18 mouse cellular contexts compared by ENCODE assay signal in genomic region chrX:97360919-97361318, GRCm38 (mm10). TPM values are rescaled to one million over a fixed set of nuclear protein-coding genes. Genes with fewer than 3 reads are reported as not detected.
DNase-seq lines count a peak whose midpoint lies in the region; ATAC-seq lines count a peak whose summit lies in the region.
"Had no signal": no experiment of that assay in that cellular context is flagged by ENCODE, and none has a peak within 500 bp of the region (broad histone marks: within the 10 kb centered on the region; RNA-seq: fewer than 3 reads in every experiment).

No protein-coding gene starts in this region.

- H3K4me3 ChIP-seq in embryonic facial prominence, embryonic 11.5 days (ENCODE audit: low read depth, low read length), result no peak overlapping the region
- H3K4me3 ChIP-seq in embryonic facial prominence, embryonic 10.5 days, result no peak overlapping the region
- no peak overlapping the region for H3K4me3 ChIP-seq in forebrain, embryonic 16.5 days (replicated peaks; ENCODE audit: low read length)
- no peak overlapping the region for H3K4me3 ChIP-seq in neural tube, embryonic 14.5 days (ENCODE audit: low read depth, low read length)
- no peak overlapping the region for H3K4me3 ChIP-seq in intestine, embryonic 16.5 days (ENCODE audit: low read length)
- H3K4me3 ChIP-seq: embryonic facial prominence, embryonic 15.5 days; heart, embryonic 15.5 days; stomach, embryonic 15.5 days had no signal

- H3K4me2 ChIP-seq in embryonic facial prominence, embryonic 11.5 days (ENCODE audit: low read depth, low read length), result no peak overlapping the region
- H3K4me2 ChIP-seq in forebrain, embryonic 16.5 days (ENCODE audit: low read length), result no peak overlapping the region
- no peak overlapping the region for H3K4me2 ChIP-seq in neural tube, embryonic 14.5 days (ENCODE audit: low read depth, low read length)
- no peak overlapping the region for H3K4me2 ChIP-seq in intestine, embryonic 16.5 days (ENCODE audit: low read depth, low read length)
- H3K4me2 ChIP-seq: embryonic facial prominence, embryonic 15.5 days; heart, embryonic 15.5 days; stomach, embryonic 15.5 days had no signal

- no peaks in the 10 kb centered on the region for H3K36me3 ChIP-seq in embryonic facial prominence, embryonic 11.5 days (replicated peaks; ENCODE audit: control insufficient read depth, insufficient read depth, low read depth, low read length)
- H3K36me3 ChIP-seq in embryonic facial prominence, embryonic 10.5 days (replicated peaks), result no peaks in the 10 kb centered on the region
- H3K36me3 ChIP-seq in forebrain, embryonic 16.5 days (ENCODE audit: control insufficient read depth, insufficient read depth), result no peaks in the 10 kb centered on the region
- no peaks in the 10 kb centered on the region for H3K36me3 ChIP-seq in neural tube, embryonic 14.5 days (ENCODE audit: control insufficient read depth, insufficient read depth, low read length)
- H3K36me3 ChIP-seq in intestine, embryonic 16.5 days (ENCODE audit: control insufficient read depth, insufficient read depth, low read length), result no peaks in the 10 kb centered on the region
- H3K36me3 ChIP-seq: embryonic facial prominence, embryonic 15.5 days; heart, embryonic 15.5 days; stomach, embryonic 15.5 days had no signal

- no peaks in the 10 kb centered on the region for H3K4me1 ChIP-seq in embryonic facial prominence, embryonic 11.5 days (ENCODE audit: control insufficient read depth, insufficient read depth, low read length)
- H3K4me1 ChIP-seq in embryonic facial prominence, embryonic 10.5 days, result no peaks in the 10 kb centered on the region
- no peaks in the 10 kb centered on the region for H3K4me1 ChIP-seq in forebrain, embryonic 16.5 days (replicated peaks; ENCODE audit: control insufficient read depth, insufficient read depth, low read length)
- no peaks in the 10 kb centered on the region for H3K4me1 ChIP-seq in neural tube, embryonic 14.5 days (ENCODE audit: control insufficient read depth, insufficient read depth, low read length)
- no peaks in the 10 kb centered on the region for H3K4me1 ChIP-seq in intestine, embryonic 16.5 days (ENCODE audit: control insufficient read depth, insufficient read depth, low read length)
- H3K4me1 ChIP-seq: embryonic facial prominence, embryonic 15.5 days; heart, embryonic 15.5 days; stomach, embryonic 15.5 days had no signal

- WGBS in embryonic facial prominence, embryonic 11.5 days, result 37% methylated on average over 2 of the region's 2 CpGs
- 41% methylated on average over 2 of the region's 2 CpGs for WGBS in embryonic facial prominence, embryonic 10.5 days
- 36% methylated on average over 2 of the region's 2 CpGs for WGBS in forebrain, embryonic 16.5 days
- WGBS in neural tube, embryonic 14.5 days, result 32% methylated on average over 2 of the region's 2 CpGs
- WGBS in intestine, embryonic 16.5 days, result 63% methylated on average over 2 of the region's 2 CpGs

- no peak for ATAC-seq in embryonic facial prominence, embryonic 11.5 days (replicated peaks; ENCODE audit: insufficient number of reproducible peaks, low FRiP score, low TSS enrichment, low read depth)
- ATAC-seq in forebrain, embryonic 16.5 days, result peak; percentile 52; the same call in 1 of the 2 replicates
- peak; percentile 82; the same call in 1 of the 2 replicates for ATAC-seq in neural tube, embryonic 14.5 days (ENCODE audit: low read depth)
- no peak for ATAC-seq in megakaryocyte progenitor cell, adult 5-6 weeks (replicated peaks; ENCODE audit: poor library complexity)
- ATAC-seq in intestine, embryonic 16.5 days, result no peak

- intact Hi-C loops in left cerebral cortex, postnatal 4 days (cut with DNase I), result no loop called here
- intact Hi-C loops in left cerebral cortex, postnatal 25 days (cut with DNase I), result no loop called here

- peak; percentile 2 for DNase-seq in embryonic facial prominence, embryonic 11.5 days (ENCODE audit: low spot score)
- no peak for DNase-seq in embryonic facial prominence, embryonic 10.5 days (ENCODE audit: low spot score)
- DNase-seq in left cerebral cortex, postnatal 4 days, result peak; percentile 0
- no peak for DNase-seq in left cerebral cortex, postnatal 25 days (ENCODE audit: low spot score in 2 of 2)
- DNase-seq: B cell, adult 2 months; cerebellum, adult 9-11 months; kidney, postnatal 14 days; liver; right cerebral cortex, postnatal 25 days; thymus, postnatal 25 days had no signal

- no peak overlapping the region for H3K9ac ChIP-seq in embryonic facial prominence, embryonic 11.5 days (replicated peaks; ENCODE audit: low read length)
- H3K9ac ChIP-seq in forebrain, embryonic 16.5 days (replicated peaks; ENCODE audit: low read depth, low read length), result no peak overlapping the region
- no peak overlapping the region for H3K9ac ChIP-seq in neural tube, embryonic 14.5 days (replicated peaks; ENCODE audit: low read depth, low read length)
- H3K9ac ChIP-seq in intestine, embryonic 16.5 days (ENCODE audit: low read depth, low read length), result no peak overlapping the region
- H3K9ac ChIP-seq: embryonic facial prominence, embryonic 15.5 days; heart, embryonic 15.5 days; stomach, embryonic 15.5 days had no signal

- no peak overlapping the region for H3K27ac ChIP-seq in embryonic facial prominence, embryonic 11.5 days (replicated peaks; ENCODE audit: low read depth, low read length)
- no peak overlapping the region for H3K27ac ChIP-seq in embryonic facial prominence, embryonic 10.5 days (replicated peaks)
- H3K27ac ChIP-seq in forebrain, embryonic 16.5 days (ENCODE audit: low read length), result no peak overlapping the region
- no peak overlapping the region for H3K27ac ChIP-seq in neural tube, embryonic 14.5 days (ENCODE audit: low read depth, low read length)
- H3K27ac ChIP-seq in intestine, embryonic 16.5 days (ENCODE audit: low read length), result no peak overlapping the region
- H3K27ac ChIP-seq: embryonic facial prominence, embryonic 15.5 days; heart, embryonic 15.5 days; stomach, embryonic 15.5 days had no signal

- no peaks in the 10 kb centered on the region for H3K9me3 ChIP-seq in embryonic facial prominence, embryonic 11.5 days (replicated peaks; ENCODE audit: control insufficient read depth, low read length)
- H3K9me3 ChIP-seq in embryonic facial prominence, embryonic 10.5 days, result no peaks in the 10 kb centered on the region
- H3K9me3 ChIP-seq in forebrain, embryonic 16.5 days (ENCODE audit: control insufficient read depth, low read length), result no peaks in the 10 kb centered on the region
- H3K9me3 ChIP-seq in neural tube, embryonic 14.5 days (ENCODE audit: control insufficient read depth, low read length), result no peaks in the 10 kb centered on the region
- no peaks in the 10 kb centered on the region for H3K9me3 ChIP-seq in intestine, embryonic 16.5 days (ENCODE audit: control insufficient read depth, low read length)
- H3K9me3 ChIP-seq: embryonic facial prominence, embryonic 15.5 days; G1E; heart, embryonic 15.5 days; stomach, embryonic 15.5 days had no signal

- no peaks in the 10 kb centered on the region for H3K27me3 ChIP-seq in embryonic facial prominence, embryonic 11.5 days (ENCODE audit: control insufficient read depth, insufficient read depth, low read length)
- H3K27me3 ChIP-seq in embryonic facial prominence, embryonic 10.5 days (replicated peaks; ENCODE audit: low read depth, poor library complexity, severe bottlenecking), result no peaks in the 10 kb centered on the region
- no peaks in the 10 kb centered on the region for H3K27me3 ChIP-seq in forebrain, embryonic 16.5 days (replicated peaks; ENCODE audit: control insufficient read depth, insufficient read depth, low read length)
- H3K27me3 ChIP-seq in neural tube, embryonic 14.5 days (ENCODE audit: control insufficient read depth, insufficient read depth, low read length), result no peaks in the 10 kb centered on the region
- H3K27me3 ChIP-seq in intestine, embryonic 16.5 days (replicated peaks; ENCODE audit: control insufficient read depth, insufficient read depth, low read length), result no peaks in the 10 kb centered on the region
- H3K27me3 ChIP-seq: embryonic facial prominence, embryonic 15.5 days; heart, embryonic 15.5 days; stomach, embryonic 15.5 days had no signal

RNA-seq across cellular contexts. Expression of gene Eda2r, which starts 16.1 kb away (rescaled TPM):
- polyA plus RNA-seq in embryonic facial prominence, embryonic 11.5 days (2014; fragmentation: Nextera tagmentation; extraction: Ambion mirVana), result 0.68 and 1.00 TPM in 2 replicates
- 1.8 and 2.0 TPM in 2 replicates for polyA plus RNA-seq in embryonic facial prominence, embryonic 10.5 days (2016; fragmentation: Nextera tagmentation; extraction: Ambion mirVana)
- total RNA-seq in left cerebral cortex, postnatal 4 days (2021), result under 1 TPM; 0.74 to 0.88 TPM
- total RNA-seq in left cerebral cortex, postnatal 25 days (2021), result under 1 TPM in 1 of 2 experiments, not detected in 1; 0.16 TPM
- 1.2 and 1.6 TPM in 2 replicates for polyA plus RNA-seq in forebrain, embryonic 16.5 days (2015; fragmentation: Nextera tagmentation; extraction: Ambion mirVana)
- 1.4 and 2.2 TPM in 2 replicates for polyA plus RNA-seq in neural tube, embryonic 14.5 days (2014; fragmentation: Nextera tagmentation; extraction: Ambion mirVana)
- 0.07 and 0.29 TPM in 2 replicates for total RNA-seq in megakaryocyte progenitor cell, adult 5-6 weeks (2015)
- 0.21 and 1.1 TPM in 2 replicates for total RNA-seq in megakaryocyte progenitor cell, adult 5-6 weeks (2017)
- polyA plus RNA-seq in intestine, embryonic 16.5 days (2015; fragmentation: Nextera tagmentation; extraction: Ambion mirVana), result 0.53 and 0.70 TPM in 2 replicates

Comparison
In these comparisons a context has a peak if more than half of its experiments do, and no peak if none do; other contexts are left out.
1. DNase-seq: peak in embryonic facial prominence, embryonic 11.5 days (single experiment) and left cerebral cortex, postnatal 4 days (single experiment); none in embryonic facial prominence, embryonic 10.5 days (single experiment) and left cerebral cortex, postnatal 25 days (0 of 2).
2. ATAC-seq: peak in forebrain, embryonic 16.5 days (single experiment) and neural tube, embryonic 14.5 days (single experiment); none in embryonic facial prominence, embryonic 11.5 days (single experiment), megakaryocyte progenitor cell, adult 5-6 weeks (single experiment) and intestine, embryonic 16.5 days (single experiment).